Mouse (Mus musculus) liver, postnatal 0 days (tissue): ENCODE data around the gene Smpdl3a. TPM values are rescaled to one million over a fixed set of nuclear protein-coding genes. Genes with fewer than 3 reads are reported as not detected.

Experiments
- ATAC-seq: fragments of 200-750 bp; cut with Nextera tagmentation; 2 replicates; pipeline ENCODE4 v1.8.0; 2017; ENCODE audit warnings: mild to moderate bottlenecking, moderate library complexity
- DNase-seq: peaks from one replicate; pipeline ENCODE4 v3.0.0-alpha.2; 2016
- H3K27ac ChIP-seq: fragments of 300-500 bp; sonication (generic); 2 replicates; pipeline ENCODE4 v1.5.1; 2014; ENCODE audit warnings: antibody characterized with exemption, moderate library complexity, mild to moderate bottlenecking, low read depth
- H3K27me3 ChIP-seq: fragments of 300-500 bp; sonication (generic); 2 replicates; pipeline ENCODE4 v1.6.1; 2014; ENCODE audit warnings: low read length, control low read depth, mixed read lengths; ENCODE audit not compliant: insufficient read depth
- H3K36me3 ChIP-seq: fragments of 300-500 bp; sonication (generic); replicated peaks from 2 replicates; pipeline ENCODE4 v1.6.1; 2014; ENCODE audit warnings: mild to moderate bottlenecking, control low read depth, low read length, moderate library complexity, mixed read lengths; ENCODE audit not compliant: insufficient read depth
- H3K4me1 ChIP-seq: fragments of 300-500 bp; sonication (generic); 2 replicates; pipeline ENCODE4 v1.6.1; 2014; ENCODE audit warnings: antibody characterized with exemption, mild to moderate bottlenecking, control low read depth; ENCODE audit not compliant: insufficient read depth
- H3K4me2 ChIP-seq: fragments of 300-500 bp; sonication (generic); 2 replicates; pipeline ENCODE4 v1.6.1; 2014; ENCODE audit warnings: low read depth, mild to moderate bottlenecking, low read length, moderate library complexity, mixed read lengths
- H3K4me3 ChIP-seq: fragments of 300-500 bp; sonication (generic); 2 replicates; pipeline ENCODE4 v1.5.1; 2014; ENCODE audit warnings: low read depth, low read length
- H3K9ac ChIP-seq: fragments of 300-500 bp; sonication (generic); replicated peaks from 2 replicates; pipeline ENCODE4 v1.6.1; 2014; ENCODE audit warnings: mild to moderate bottlenecking, moderate library complexity
- H3K9me3 ChIP-seq: fragments of 300-500 bp; sonication (generic); 2 replicates; pipeline ENCODE4 v1.6.1; 2016; ENCODE audit warnings: mild to moderate bottlenecking, control low read depth, low read length, mixed read lengths
- CTCF ChIP-seq: sonication (generic); IDR thresholded peaks from 2 replicates; pipeline ENCODE4 v1.5.1; 2016; ENCODE audit warnings: antibody characterized with exemption, low read depth
- EP300 ChIP-seq: IDR thresholded peaks from 2 replicates; pipeline ENCODE4 v1.6.1; 2016; ENCODE audit warnings: antibody characterized with exemption, low read depth, mild to moderate bottlenecking
- WGBS: fragments of 180-500 bp; shearing (Covaris S2); extraction: QIAGEN DNeasy Blood & Tissue Kit; methylation state at CpG from one replicate; pipeline ENCODE4 v1.1.7; 2014; ENCODE audit not compliant: insufficient replicate concordance; 5-methylcytosine and 5-hydroxymethylcytosine counted together
- polyA plus RNA-seq: library from polyadenylated mRNA; unstranded; fragments of >200 nt; fragmentation: Nextera tagmentation; extraction: Ambion mirVana; gene quantifications from 2 replicates; pipeline ENCODE4 v1.2.1, GENCODE M21; 2015

The Smpdl3a gene
- polyA plus RNA-seq = 40.0 and 40.7 TPM in 2 replicates

GRCm38 (mm10) chr10:57794018-57794417 lies at the start of gene Smpdl3a:
Gene Smpdl3a (plus strand): TSS chr10:57794335.
- no peak for DNase-seq
- 68% methylated on average over 7 of the region's 7 CpGs for WGBS
- Histone ChIP-seq H3K9me3 (no peaks in the 10 kb centered on the region), H3K27me3 (no peaks in the 10 kb centered on the region), H3K9ac (peak within 1 kb of the TSS; percentile 79), H3K4me2 (peak within 1 kb of the TSS; percentile 88), H3K36me3 (no peaks in the 10 kb centered on the region), H3K4me3 (peak within 1 kb of the TSS; percentile 65), H3K27ac (peak within 1 kb of the TSS; percentile 96), H3K4me1 (peaks cover 20% of the 10 kb centered on the region)
- ATAC-seq = no peak
- TF ChIP-seq EP300 (no peak), CTCF (no peak)

- DNase-seq = no peak
These were observed 48.7 kb upstream of the Smpdl3a start for GRCm38 (mm10) chr10:57745452-57745851.

DNA sequence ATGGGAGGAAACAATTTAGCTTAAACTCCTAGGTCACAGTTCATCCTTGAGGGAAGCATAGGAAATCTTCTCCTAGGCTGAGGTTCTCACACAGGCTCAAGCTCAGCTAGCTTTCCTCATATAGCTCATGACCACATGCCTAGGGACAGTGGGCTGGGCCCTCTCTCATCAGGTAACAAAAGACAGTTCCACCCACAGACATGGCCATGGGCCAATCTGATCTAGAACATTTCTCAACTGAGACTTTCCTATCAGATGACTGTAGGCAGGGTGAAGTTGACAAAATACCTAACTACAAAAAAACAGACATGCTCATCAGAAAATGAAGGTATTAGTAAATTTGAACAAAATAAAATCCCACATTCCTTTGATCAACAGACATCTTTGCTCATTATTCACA lies 47.0 kb upstream of the Smpdl3a start:
- H3K27ac ChIP-seq = no peak overlapping the region
- H3K9me3 ChIP-seq = no peaks in the 10 kb centered on the region
- H3K9ac ChIP-seq = no peak overlapping the region
- H3K27me3 ChIP-seq = no peaks in the 10 kb centered on the region
- ATAC-seq (peak; percentile 64), DNase-seq (no peak)
- no peak for TF ChIP-seq EP300
- H3K4me1 ChIP-seq = no peaks in the 10 kb centered on the region
- H3K4me2 ChIP-seq = no peak overlapping the region
- H3K36me3 ChIP-seq = no peaks in the 10 kb centered on the region
- no peak overlapping the region for H3K4me3 ChIP-seq

More at GRCm38 (mm10) chr10:57745452-57745851, 48.7 kb upstream of the Smpdl3a start:
- no peaks in the 10 kb centered on the region for H3K36me3 ChIP-seq
- no peak overlapping the region for H3K4me2 ChIP-seq
- no peaks in the 10 kb centered on the region for H3K4me1 ChIP-seq
- H3K9me3 ChIP-seq = no peaks in the 10 kb centered on the region
- no peak overlapping the region for H3K4me3 ChIP-seq
- TF ChIP-seq CTCF (no peak), EP300 (no peak)
- no peaks in the 10 kb centered on the region for H3K27me3 ChIP-seq
- no peak for ATAC-seq
- no peak overlapping the region for H3K27ac ChIP-seq
- no peak overlapping the region for H3K9ac ChIP-seq

- H3K4me1 ChIP-seq = no peaks in the 10 kb centered on the region; the same call in 1 of the 2 replicates
- no peaks in the 10 kb centered on the region for H3K27me3 ChIP-seq
- no peak overlapping the region for H3K4me2 ChIP-seq
- no peak for TF ChIP-seq EP300
- no peak for TF ChIP-seq CTCF
- no peak overlapping the region for H3K27ac ChIP-seq
- H3K9ac ChIP-seq = no peak overlapping the region
- no peaks in the 10 kb centered on the region for H3K36me3 ChIP-seq
- 55% methylated on average over 1 of the region's 1 CpGs for WGBS
- DNase-seq (no peak), ATAC-seq (no peak)
- no peak overlapping the region for H3K4me3 ChIP-seq
- H3K9me3 ChIP-seq = no peaks in the 10 kb centered on the region
These were observed 40.8 kb upstream of the Smpdl3a start for GRCm38 (mm10) chr10:57753343-57753742.

- Histone ChIP-seq H3K27me3 (no peaks in the 10 kb centered on the region), H3K9me3 (no peaks in the 10 kb centered on the region), H3K9ac (no peak overlapping the region), H3K4me3 (no peak overlapping the region), H3K36me3 (no peaks in the 10 kb centered on the region), H3K27ac (no peak overlapping the region), H3K4me1 (no peaks in the 10 kb centered on the region; the same call in 1 of the 2 replicates), H3K4me2 (no peak overlapping the region)
- TF ChIP-seq CTCF = no peak
- TF ChIP-seq EP300 = no peak
- DNase-seq = no peak
- no peak for ATAC-seq
- WGBS = 82% methylated on average over 2 of the region's 2 CpGs
These were observed 38.9 kb upstream of the Smpdl3a start for GRCm38 (mm10) chr10:57755201-57755736.

DNA sequence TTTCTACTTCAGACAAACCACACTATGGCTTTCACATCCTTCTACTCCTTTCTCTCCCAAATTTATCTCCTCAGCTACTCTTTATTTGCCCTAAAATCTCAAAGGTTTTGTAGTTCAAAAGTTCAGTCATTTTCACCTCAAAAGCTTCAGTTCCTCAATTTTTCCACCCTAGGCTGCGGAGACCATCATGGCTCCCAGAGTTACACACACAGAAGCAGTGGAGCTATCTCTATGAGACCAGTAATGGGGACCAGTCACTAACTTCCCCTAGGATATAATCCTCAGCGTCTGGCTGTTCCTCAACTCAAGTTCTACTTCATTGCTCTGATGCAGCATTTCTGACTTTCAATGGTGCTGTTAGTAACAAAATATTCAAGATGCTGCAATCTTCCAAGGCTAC lies 35.1 kb upstream of the Smpdl3a start:
- ATAC-seq (no peak), DNase-seq (no peak)
- Histone ChIP-seq H3K27ac (no peak overlapping the region), H3K27me3 (no peaks in the 10 kb centered on the region), H3K9me3 (no peaks in the 10 kb centered on the region), H3K4me2 (no peak overlapping the region), H3K4me3 (no peak overlapping the region), H3K4me1 (no peaks in the 10 kb centered on the region), H3K36me3 (no peaks in the 10 kb centered on the region), H3K9ac (no peak overlapping the region)
- no peak for TF ChIP-seq CTCF
- no peak for TF ChIP-seq EP300
- WGBS = 66% methylated on average over 2 of the region's 2 CpGs

DNA sequence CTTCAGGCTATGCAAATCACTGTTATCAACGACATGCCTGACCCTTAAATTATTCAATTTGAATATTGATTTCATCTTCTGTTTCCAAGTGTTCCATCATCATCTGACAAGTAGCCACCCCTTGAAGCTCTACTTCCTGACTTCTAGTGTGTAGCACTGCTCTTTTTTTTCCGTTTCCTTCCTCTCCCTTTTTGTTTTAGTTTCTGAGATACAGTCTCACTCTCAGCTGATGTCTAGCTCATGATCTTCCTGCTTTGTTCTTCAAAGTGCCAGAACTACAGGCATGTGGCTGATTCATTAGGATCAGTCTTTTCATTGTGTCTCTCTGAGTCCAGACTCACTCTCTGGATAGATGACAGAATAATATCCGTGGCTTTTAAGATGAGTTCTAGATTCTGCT lies 33.4 kb upstream of the Smpdl3a start:
- TF ChIP-seq EP300 (no peak), CTCF (no peak)
- no peaks in the 10 kb centered on the region for H3K9me3 ChIP-seq
- DNase-seq = no peak
- no peaks in the 10 kb centered on the region for H3K4me1 ChIP-seq
- no peak overlapping the region for H3K9ac ChIP-seq
- no peaks in the 10 kb centered on the region for H3K36me3 ChIP-seq
- no peak overlapping the region for H3K4me2 ChIP-seq
- ATAC-seq = no peak
- no peak overlapping the region for H3K27ac ChIP-seq
- WGBS = 46% methylated on average over 3 of the region's 3 CpGs
- H3K4me3 ChIP-seq = no peak overlapping the region
- no peaks in the 10 kb centered on the region for H3K27me3 ChIP-seq
